ENCODE assay signal across 8 mouse cellular contexts in the genomic region with DNA sequence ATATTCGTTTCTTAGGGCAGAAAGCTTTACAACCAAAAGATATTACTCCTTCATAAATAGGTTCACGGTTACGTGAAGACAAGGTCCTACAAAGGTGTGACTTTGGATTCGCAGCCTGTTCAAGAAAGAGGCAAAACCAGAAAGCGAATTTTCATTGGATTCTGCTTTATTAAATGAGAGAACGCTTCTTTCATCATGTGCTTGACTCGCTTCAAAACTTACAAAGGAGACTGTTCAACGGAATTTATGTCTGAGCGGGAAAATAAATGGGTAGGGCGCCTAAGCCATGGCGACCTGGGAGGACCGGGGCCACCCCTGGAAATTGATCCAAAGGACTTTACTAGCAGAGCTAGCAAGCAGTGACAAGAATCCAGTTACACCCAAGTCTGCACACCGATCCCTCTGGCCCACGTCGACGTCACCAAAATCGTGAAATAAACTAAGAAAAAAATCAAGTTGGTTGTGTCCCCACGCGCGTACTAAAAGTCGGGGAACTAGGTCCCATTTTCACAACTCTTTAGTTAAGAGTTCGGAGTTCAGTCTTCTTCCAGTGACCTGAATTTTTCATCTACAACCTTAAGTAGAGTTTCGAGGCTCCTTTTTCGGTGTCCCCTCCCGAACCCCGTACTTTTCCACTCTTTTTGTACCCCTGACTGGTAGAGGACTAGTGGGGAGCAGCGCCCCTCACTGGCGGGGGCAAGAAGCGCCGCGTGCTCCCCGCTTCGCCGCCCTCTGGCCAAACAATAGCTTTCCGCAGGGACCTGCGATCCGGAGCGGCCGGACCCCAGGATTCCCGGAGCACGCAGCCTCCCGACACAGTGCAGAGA. TPM values are rescaled to one million over a fixed set of nuclear protein-coding genes. Genes with fewer than 3 reads are reported as not detected.
DNase-seq lines count a peak whose midpoint lies in the region; ATAC-seq and TF ChIP-seq lines count a peak whose summit lies in the region.

No protein-coding gene starts in this region.

- H3K4me3 ChIP-seq in kidney, postnatal 0 days (replicated peaks; ENCODE audit: low read depth, low read length): peak overlapping the region; percentile 82
- peak overlapping the region; percentile 68 for H3K4me3 ChIP-seq in cortical plate, adult 2 months (ENCODE audit: insufficient read depth, low read length)
- H3K4me3 ChIP-seq in hindbrain, embryonic 16.5 days (ENCODE audit: low read length): peak overlapping the region; percentile 94
- peak overlapping the region; percentile 57 for H3K4me3 ChIP-seq in myocyte

- peak overlapping the region; percentile 81 for H3K9ac ChIP-seq in kidney, postnatal 0 days (ENCODE audit: low read depth, low read length)
- H3K9ac ChIP-seq in hindbrain, embryonic 16.5 days (ENCODE audit: low read depth, low read length): peak overlapping the region; percentile 94

- H3K27me3 ChIP-seq in kidney, postnatal 0 days (ENCODE audit: insufficient read depth, low read length): 0 out of 2 replicates have a peak, but pooled peaks cover 8% of the 10 kb centered on the region
- H3K27me3 ChIP-seq in hindbrain, embryonic 16.5 days (replicated peaks; ENCODE audit: control insufficient read depth, insufficient read depth, low read length): peaks cover 5% of the 10 kb centered on the region; the same call in 1 of the 2 replicates
- no peaks in the 10 kb centered on the region for H3K27me3 ChIP-seq in myocyte (ENCODE audit: control insufficient read depth, insufficient read depth, insufficient read length)

- WGBS in kidney, postnatal 0 days: 3% methylated on average over 42 of the region's 42 CpGs
- WGBS in hindbrain, embryonic 16.5 days: 4% methylated on average over 42 of the region's 42 CpGs

- H3K4me2 ChIP-seq in kidney, postnatal 0 days (ENCODE audit: low read length): peak overlapping the region; percentile 96
- peak overlapping the region; percentile 91 for H3K4me2 ChIP-seq in hindbrain, embryonic 16.5 days (ENCODE audit: low read length)
- peak overlapping the region; percentile 87 for H3K4me2 ChIP-seq in myocyte (ENCODE audit: low read depth)

- no peak for DNase-seq in kidney, postnatal 0 days (ENCODE audit: low spot score)
- no peak for DNase-seq in kidney, postnatal 14 days
- no peak for DNase-seq in cerebellum, adult 18-20 months
- DNase-seq in cerebellum, postnatal 14 days: no peak
- DNase-seq in urinary bladder, postnatal 25 days (ENCODE audit: low spot score): no peak

- H3ac ChIP-seq in myocyte (ENCODE audit: control insufficient read depth, insufficient read length): peak overlapping the region; percentile 54

- no peaks in the 10 kb centered on the region for H3K9me3 ChIP-seq in kidney, postnatal 0 days (replicated peaks; ENCODE audit: low read length)
- no peaks in the 10 kb centered on the region for H3K9me3 ChIP-seq in hindbrain, embryonic 16.5 days (ENCODE audit: control insufficient read depth, low read length)

- peak; percentile 62 for TF ChIP-seq CTCF in kidney, postnatal 0 days (IDR thresholded peaks at IDR 0.05; ENCODE audit: low read depth)
- TF ChIP-seq CTCF in cortical plate, adult 2 months (IDR thresholded peaks at IDR 0.05; ENCODE audit: extremely low read depth, insufficient read depth, low read length): 0 out of 2 replicates have a peak, but pooled peaks have one; percentile 12

- peaks cover 24% of the 10 kb centered on the region for H3K4me1 ChIP-seq in kidney, postnatal 0 days (replicated peaks; ENCODE audit: insufficient read depth, low read length)
- H3K4me1 ChIP-seq in cortical plate, adult 2 months (ENCODE audit: control insufficient read depth, insufficient read depth, low read length): no peaks in the 10 kb centered on the region
- peaks cover 37% of the 10 kb centered on the region for H3K4me1 ChIP-seq in hindbrain, embryonic 16.5 days (ENCODE audit: control insufficient read depth, insufficient read depth, low read depth, low read length)

- H3K79me2 ChIP-seq in myocyte (ENCODE audit: control insufficient read depth, insufficient read depth): peaks cover 20% of the 10 kb centered on the region

- no peak for TF ChIP-seq POLR2A in cortical plate, adult 2 months (IDR thresholded peaks at IDR 0.05; ENCODE audit: extremely low read depth, insufficient read depth, low read length)
- TF ChIP-seq POLR2A in myocyte (IDR thresholded peaks at IDR 0.05; ENCODE audit: insufficient read length, low read depth): no peak

- no peak; the same call in 1 of the 2 replicates for ATAC-seq in kidney, postnatal 0 days (replicated peaks; ENCODE audit: low FRiP score, low read depth)
- ATAC-seq in hindbrain, embryonic 16.5 days: no peak

- H3K27ac ChIP-seq in kidney, postnatal 0 days: no peak overlapping the region
- no peak overlapping the region for H3K27ac ChIP-seq in cortical plate, adult 2 months (ENCODE audit: insufficient read depth, low read length)
- peak overlapping the region; percentile 86 for H3K27ac ChIP-seq in hindbrain, embryonic 16.5 days (ENCODE audit: low read depth, low read length)

- H3K36me3 ChIP-seq in kidney, postnatal 0 days (ENCODE audit: insufficient read depth, low read length): peaks cover 4% of the 10 kb centered on the region; the same call in 1 of the 2 replicates
- H3K36me3 ChIP-seq in hindbrain, embryonic 16.5 days (ENCODE audit: control insufficient read depth, insufficient read depth, low read length): peaks cover 9% of the 10 kb centered on the region; the same call in 1 of the 2 replicates
- H3K36me3 ChIP-seq in myocyte (ENCODE audit: control insufficient read depth, insufficient read depth): peaks cover under 1% of the 10 kb centered on the region

TF ChIP-seq in myocyte, 11 proteins besides CTCF, POLR2A, EP300 and RAD21:
- TF ChIP-seq REST (IDR thresholded peaks at IDR 0.05; ENCODE audit: insufficient read depth, insufficient read length) (no peak), POLR2AphosphoS2 (IDR thresholded peaks at IDR 0.05; ENCODE audit: insufficient read length, low read depth) (peak; percentile 77)

RNA-seq across cellular contexts. Expression of gene Cbx2, which starts 0.5 kb away (rescaled TPM):
- polyA plus RNA-seq in kidney, postnatal 0 days (2015; fragmentation: Nextera tagmentation; extraction: Ambion mirVana): 16.7 and 18.4 TPM in 2 replicates
- polyA plus RNA-seq in cortical plate, adult 2 months (2012; rRNA removed): 2.6 and 2.8 TPM in 2 replicates
- 10.7 and 14.0 TPM in 2 replicates for polyA plus RNA-seq in hindbrain, embryonic 16.5 days (2015; fragmentation: Nextera tagmentation; extraction: Ambion mirVana)
- 10.2 TPM for polyA plus RNA-seq in myocyte (2012; fragmentation: generic; extraction: Trizol)

RNA-seq across cellular contexts. Expression of gene Cbx8, which starts 18.5 kb away (rescaled TPM):
- 6.1 and 7.7 TPM in 2 replicates for polyA plus RNA-seq in kidney, postnatal 0 days (2015; fragmentation: Nextera tagmentation; extraction: Ambion mirVana)
- polyA plus RNA-seq in cortical plate, adult 2 months (2012; rRNA removed): 6.0 and 7.4 TPM in 2 replicates
- 8.5 and 9.5 TPM in 2 replicates for polyA plus RNA-seq in hindbrain, embryonic 16.5 days (2015; fragmentation: Nextera tagmentation; extraction: Ambion mirVana)
- polyA plus RNA-seq in myocyte (2012; fragmentation: generic; extraction: Trizol): 4.9 TPM

RNA-seq across cellular contexts. Expression of gene Enpp7, which starts 34.3 kb away (rescaled TPM):
- polyA plus RNA-seq in kidney, postnatal 0 days (2015; fragmentation: Nextera tagmentation; extraction: Ambion mirVana): not detected in 2 replicates
- polyA plus RNA-seq in cortical plate, adult 2 months (2012; rRNA removed): not detected in 2 replicates
- polyA plus RNA-seq in hindbrain, embryonic 16.5 days (2015; fragmentation: Nextera tagmentation; extraction: Ambion mirVana): not detected in 2 replicates
- polyA plus RNA-seq in myocyte (2012; fragmentation: generic; extraction: Trizol): not detected
